Mouse (Mus musculus): ENCODE data around the gene Rsph14. TPM values are rescaled to one million over a fixed set of nuclear protein-coding genes. Genes with fewer than 3 reads are reported as not detected.

Rsph14 gene
- total and polyA plus RNA-seq, 3 experiments = not detected

- no peaks in the 10 kb centered on the region for H3K9me3 ChIP-seq (replicated peaks; ENCODE audit: insufficient read depth, low read length)
- DNase-seq (ENCODE audit: low read depth, low spot score) = no peak
- H3K79me2 ChIP-seq (ENCODE audit: control insufficient read depth, insufficient read depth, low read length, poor library complexity) = no peaks in the 10 kb centered on the region
- no peak for TF ChIP-seq JUND (IDR thresholded peaks at IDR 0.05; ENCODE audit: low read depth, low read length)
- no peak for TF ChIP-seq POLR2AphosphoS2 (IDR thresholded peaks at IDR 0.05; ENCODE audit: low read length)
- TF ChIP-seq TCF12 (IDR thresholded peaks at IDR 0.05; ENCODE audit: low read depth, low read length) = no peak
- no peak for TF ChIP-seq ZNF384 (IDR thresholded peaks at IDR 0.05; ENCODE audit: low read depth, low read length)
- no peak for TF ChIP-seq MAZ (IDR thresholded peaks at IDR 0.05; ENCODE audit: low read depth, low read length)
- TF ChIP-seq MXI1 (IDR thresholded peaks at IDR 0.05; ENCODE audit: low read depth, low read length) = no peak
- no peak for TF ChIP-seq GATA1 (IDR thresholded peaks at IDR 0.05; ENCODE audit: low read depth, low read length)
- no peak for TF ChIP-seq UBTF (IDR thresholded peaks at IDR 0.05; ENCODE audit: borderline replicate concordance, insufficient read depth, low read depth, low read length)
- no peaks in the 10 kb centered on the region for H3K4me1 ChIP-seq (ENCODE audit: control insufficient read depth in 1 of 2, insufficient read depth in 2 of 2, low read length in 2 of 2)
- no peak overlapping the region for H3K9ac ChIP-seq (ENCODE audit: control insufficient read depth, low read depth, low read length, poor library complexity, severe bottlenecking)
- no peaks in the 10 kb centered on the region for H3K36me3 ChIP-seq (ENCODE audit: control insufficient read depth in 1 of 2, insufficient read depth in 2 of 2, low read length in 2 of 2)
- H3K27ac ChIP-seq (ENCODE audit: control insufficient read depth, low read depth, low read length) = no peak overlapping the region
- no peak overlapping the region for H3K4me3 ChIP-seq (ENCODE audit: control insufficient read depth in 1 of 2, insufficient read depth in 1 of 2, low read depth in 2 of 2, low read length in 2 of 2)
- no peaks in the 10 kb centered on the region for H3K27me3 ChIP-seq (ENCODE audit: control insufficient read depth in 1 of 2, insufficient read depth in 2 of 2, low read length in 2 of 2)
Observed at GRCm38 (mm10) chr10:74975626-74976025, 56.8 kb downstream of the Rsph14 start.

DNA sequence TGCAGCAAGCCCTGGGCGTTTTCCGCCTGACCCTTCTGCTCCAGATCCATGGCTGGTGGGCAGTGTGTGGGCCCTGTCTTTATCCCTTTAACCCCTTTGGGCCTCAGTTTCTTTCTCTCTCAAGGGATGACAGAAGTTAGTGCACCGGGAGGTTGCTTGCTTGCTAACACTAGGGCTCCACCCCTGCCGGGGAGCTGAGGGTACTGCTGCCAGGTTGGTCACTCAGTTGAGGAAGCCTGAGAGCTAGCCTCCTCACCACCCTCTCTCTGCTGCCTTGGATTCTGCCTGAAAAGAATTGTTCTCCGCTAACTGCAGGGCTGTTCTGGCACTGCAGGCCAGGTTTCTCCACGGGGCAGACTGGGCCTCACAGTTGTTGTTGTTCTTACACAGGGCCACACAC, 59.4 kb downstream of the Rsph14 start:
- no peaks in the 10 kb centered on the region for H3K4me1 ChIP-seq (ENCODE audit: control insufficient read depth in 1 of 2, insufficient read depth in 2 of 2, low read length in 2 of 2)
- no peak for DNase-seq (ENCODE audit: low read depth, low spot score)
- no peak overlapping the region for H3K4me3 ChIP-seq (ENCODE audit: control insufficient read depth in 1 of 2, insufficient read depth in 1 of 2, low read depth in 2 of 2, low read length in 2 of 2)
- H3K9ac ChIP-seq (ENCODE audit: control insufficient read depth, low read depth, low read length, poor library complexity, severe bottlenecking) = no peak overlapping the region
- H3K27me3 ChIP-seq (ENCODE audit: control insufficient read depth in 1 of 2, insufficient read depth in 2 of 2, low read length in 2 of 2) = no peaks in the 10 kb centered on the region
- no peak for TF ChIP-seq MYB (IDR thresholded peaks at IDR 0.05; ENCODE audit: low read depth, low read length)
- TF ChIP-seq SMC3 (IDR thresholded peaks at IDR 0.05; ENCODE audit: low read depth, low read length) = no peak
- TF ChIP-seq ETS1 (IDR thresholded peaks at IDR 0.05; ENCODE audit: low read depth, low read length) = no peak
- no peak for TF ChIP-seq GABPA (IDR thresholded peaks at IDR 0.05; ENCODE audit: low read depth, low read length)
- no peak for TF ChIP-seq RCOR1 (IDR thresholded peaks at IDR 0.05; ENCODE audit: low read depth, low read length)
- no peak for TF ChIP-seq MAFK (IDR thresholded peaks at IDR 0.05; ENCODE audit: borderline replicate concordance, low read depth, low read length)
- no peak for TF ChIP-seq UBTF (IDR thresholded peaks at IDR 0.05; ENCODE audit: borderline replicate concordance, insufficient read depth, low read depth, low read length)
- no peak for TF ChIP-seq CHD1 (IDR thresholded peaks at IDR 0.05; ENCODE audit: low read depth, low read length)
- no peak for TF ChIP-seq EP300 (IDR thresholded peaks at IDR 0.05; ENCODE audit: low read depth in 1 of 2, low read length in 2 of 2)
- no peak overlapping the region for H3K27ac ChIP-seq (ENCODE audit: control insufficient read depth, low read depth, low read length)
- H3K9me3 ChIP-seq (replicated peaks; ENCODE audit: insufficient read depth, low read length) = no peaks in the 10 kb centered on the region
- no peaks in the 10 kb centered on the region for H3K36me3 ChIP-seq (ENCODE audit: control insufficient read depth in 1 of 2, insufficient read depth in 2 of 2, low read length in 2 of 2)
- no peaks in the 10 kb centered on the region for H3K79me2 ChIP-seq (ENCODE audit: control insufficient read depth, insufficient read depth, low read length, poor library complexity)

DNA sequence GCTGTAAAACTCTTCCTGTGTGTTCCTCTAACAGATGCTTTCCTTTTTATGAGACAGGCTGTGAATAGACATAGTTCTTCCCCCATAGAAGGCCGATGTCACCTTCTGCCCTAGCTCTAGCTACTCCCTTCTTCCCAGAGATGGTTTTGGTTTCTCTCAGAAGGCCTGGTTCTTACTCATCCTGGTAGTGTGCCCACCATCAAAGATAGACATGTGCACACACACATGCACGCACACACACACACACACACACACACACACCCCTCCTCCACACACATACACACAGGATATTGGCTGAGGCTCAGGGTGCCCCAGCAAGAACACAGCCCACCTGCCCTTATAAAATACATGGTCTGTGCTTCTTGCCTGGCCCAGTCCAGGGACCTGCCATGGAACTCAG, 63.1 kb downstream of the Rsph14 start:
- Histone ChIP-seq H3K27ac (ENCODE audit: control insufficient read depth, low read depth, low read length) (no peak overlapping the region), H3K4me3 (ENCODE audit: control insufficient read depth in 1 of 2, insufficient read depth in 1 of 2, low read depth in 2 of 2, low read length in 2 of 2) (no peak overlapping the region), H3K79me2 (ENCODE audit: control insufficient read depth, insufficient read depth, low read length, poor library complexity) (no peaks in the 10 kb centered on the region), H3K27me3 (ENCODE audit: control insufficient read depth in 1 of 2, insufficient read depth in 2 of 2, low read length in 2 of 2) (no peaks in the 10 kb centered on the region), H3K9me3 (replicated peaks; ENCODE audit: insufficient read depth, low read length) (no peaks in the 10 kb centered on the region), H3K36me3 (ENCODE audit: control insufficient read depth in 1 of 2, insufficient read depth in 2 of 2, low read length in 2 of 2) (no peaks in the 10 kb centered on the region), H3K4me1 (ENCODE audit: control insufficient read depth in 1 of 2, insufficient read depth in 2 of 2, low read length in 2 of 2) (no peaks in the 10 kb centered on the region), H3K9ac (ENCODE audit: control insufficient read depth, low read depth, low read length, poor library complexity, severe bottlenecking) (no peak overlapping the region)
- no peak for TF ChIP-seq ZC3H11A (IDR thresholded peaks at IDR 0.05; ENCODE audit: low read depth, low read length)
- no peak for TF ChIP-seq SMC3 (IDR thresholded peaks at IDR 0.05; ENCODE audit: low read depth, low read length)
- no peak for TF ChIP-seq RCOR1 (IDR thresholded peaks at IDR 0.05; ENCODE audit: low read depth, low read length)
- no peak for TF ChIP-seq POLR2AphosphoS2 (IDR thresholded peaks at IDR 0.05; ENCODE audit: low read length)
- TF ChIP-seq TBP (IDR thresholded peaks at IDR 0.05; ENCODE audit: low read depth, low read length) = no peak
- no peak for TF ChIP-seq GABPA (IDR thresholded peaks at IDR 0.05; ENCODE audit: low read depth, low read length)
- no peak for TF ChIP-seq MXI1 (IDR thresholded peaks at IDR 0.05; ENCODE audit: low read depth, low read length)
- TF ChIP-seq ELF1 (IDR thresholded peaks at IDR 0.05; ENCODE audit: low read depth, low read length) = no peak
- no peak for TF ChIP-seq JUND (IDR thresholded peaks at IDR 0.05; ENCODE audit: low read depth, low read length)
- no peak for TF ChIP-seq HCFC1 (IDR thresholded peaks at IDR 0.05; ENCODE audit: low read depth, low read length)
- TF ChIP-seq E2F4 (IDR thresholded peaks at IDR 0.05; ENCODE audit: borderline replicate concordance, low read depth, low read length) = no peak
- TF ChIP-seq TCF12 (IDR thresholded peaks at IDR 0.05; ENCODE audit: low read depth, low read length) = no peak
- TF ChIP-seq CHD2 (IDR thresholded peaks at IDR 0.05; ENCODE audit: low read length) = no peak
- no peak for TF ChIP-seq TAL1 (IDR thresholded peaks at IDR 0.05; ENCODE audit: low read length)
- no peak for DNase-seq (ENCODE audit: low read depth, low spot score)
